Mouse (Mus musculus) kidney, adult 2 months (tissue): ENCODE measurements around the gene Tmtc4. TPM values are rescaled to one million over a fixed set of nuclear protein-coding genes. Genes with fewer than 3 reads are reported as not detected.

Experiments used
- DNase-seq: peaks from one replicate; pipeline ENCODE4 v3.0.0; 2021
- H3K27ac ChIP-seq: fragments of 200-500 bp; 2 replicates; pipeline ENCODE4 v1.5.1; 2012; ENCODE audit warnings: low read depth, low read length, control low read depth, inconsistent platforms; ENCODE audit not compliant: insufficient read depth
- H3K27me3 ChIP-seq: fragments of 200-500 bp; replicated peaks from 2 replicates; pipeline ENCODE4 v1.6.1; 2012; ENCODE audit warnings: mild to moderate bottlenecking, moderate library complexity, low read length, inconsistent platforms; ENCODE audit not compliant: control insufficient read depth, insufficient read depth
- H3K36me3 ChIP-seq: fragments of 200-500 bp; 2 replicates; pipeline ENCODE4 v1.6.1; 2012; ENCODE audit warnings: mild to moderate bottlenecking, moderate library complexity, low read length, inconsistent platforms; ENCODE audit not compliant: control insufficient read depth, insufficient read depth
- H3K4me1 ChIP-seq: fragments of 200-500 bp; 2 replicates; pipeline ENCODE4 v1.6.1; 2011; ENCODE audit warnings: low read length; ENCODE audit not compliant: control insufficient read depth, insufficient read depth
- H3K4me3 ChIP-seq: fragments of 200-500 bp; 2 replicates; pipeline ENCODE4 v1.5.1; 2011; ENCODE audit warnings: mild to moderate bottlenecking, low read depth, low read length, control low read depth; ENCODE audit not compliant: insufficient read depth
- CTCF ChIP-seq: fragments of 200-500 bp; conservative IDR thresholded peaks from 2 replicates; pipeline ENCODE4 v1.5.1; 2011; ENCODE audit warnings: low read depth, mild to moderate bottlenecking, control low read depth, low read length, moderate library complexity, mixed read lengths; ENCODE audit not compliant: insufficient read depth, insufficient read length
- POLR2A ChIP-seq: fragments of 200-500 bp; IDR thresholded peaks from one replicate; pipeline ENCODE4 v1.6.1; 2011; ENCODE audit warnings: low read depth, low read length, control low read depth
- WGBS: fragments of 180-500 bp; shearing (Covaris S2); methylation state at CpG from one replicate; pipeline ENCODE4 v1.1.7; 2018; 5-methylcytosine and 5-hydroxymethylcytosine counted together
- polyA plus RNA-seq: library from polyadenylated mRNA; depleted of rRNA; stranded (reverse); fragments of >200 nt; gene quantifications from 2 replicates; pipeline ENCODE4 v1.2.3, GENCODE M21; 2012; rRNA removed

Gene Tmtc4
- polyA plus RNA-seq, 1 experiment: 11.9 TPM

- WGBS: 83% methylated on average over 4 of the region's 4 CpGs
- TF ChIP-seq CTCF (no peak), POLR2A (no peak)
- no peak for DNase-seq
- Histone ChIP-seq H3K27me3 (no peaks in the 10 kb centered on the region), H3K4me3 (no peak overlapping the region), H3K27ac (no peak overlapping the region), H3K4me1 (peaks cover 3% of the 10 kb centered on the region; the same call in 1 of the 2 replicates), H3K36me3 (no peaks in the 10 kb centered on the region)
Observed at GRCm38 (mm10) chr14:122871841-122872580, 111.8 kb downstream of the Tmtc4 start.

GRCm38 (mm10) chr14:122869831-122870230, 114.0 kb downstream of the Tmtc4 start:
- Histone ChIP-seq H3K27ac (no peak overlapping the region), H3K36me3 (no peaks in the 10 kb centered on the region), H3K4me3 (no peak overlapping the region), H3K4me1 (peaks cover 3% of the 10 kb centered on the region; the same call in 1 of the 2 replicates), H3K27me3 (no peaks in the 10 kb centered on the region)
- DNase-seq: no peak
- TF ChIP-seq POLR2A (no peak), CTCF (no peak)
- WGBS: 77% methylated on average over 6 of the region's 6 CpGs

Other genes with a start within 250 kb of the Tmtc4 start
- 251 and 255 TPM in 2 replicates for gene Ggact, start 70.3 kb downstream of the Tmtc4 start, polyA plus RNA-seq